Mouse (Mus musculus) forebrain, embryonic 11.5 days (tissue): Measurements from ENCODE around the gene Gprasp1. TPM values are rescaled to one million over a fixed set of nuclear protein-coding genes. Genes with fewer than 3 reads are reported as not detected.

ENCODE experiments used
- ATAC-seq: fragments of 200-750 bp; cut with Nextera tagmentation; replicated peaks from 2 replicates; pipeline ENCODE4 v1.8.0; 2017; ENCODE audit warnings: moderate TSS enrichment; ENCODE audit not compliant: low FRiP score
- DNase-seq: peaks from one replicate; pipeline ENCODE4 v3.0.0-alpha.2; 2017; ENCODE audit warnings: low spot score
- H3K27ac ChIP-seq: fragments of 300-500 bp; sonication (generic); 2 replicates; pipeline ENCODE4 v1.5.1; 2014; ENCODE audit warnings: low read depth, low read length
- H3K27me3 ChIP-seq: fragments of 300-500 bp; sonication (generic); 2 replicates; pipeline ENCODE4 v1.6.1; 2014; ENCODE audit warnings: mild to moderate bottlenecking, low read length, mixed read lengths; ENCODE audit not compliant: control insufficient read depth, insufficient read depth
- H3K36me3 ChIP-seq: fragments of 300-500 bp; sonication (generic); 2 replicates; pipeline ENCODE4 v1.6.1; 2014; ENCODE audit warnings: mild to moderate bottlenecking, low read length, moderate library complexity, mixed read lengths; ENCODE audit not compliant: control insufficient read depth, insufficient read depth
- H3K4me1 ChIP-seq: fragments of 300-500 bp; sonication (generic); replicated peaks from 2 replicates; pipeline ENCODE4 v1.6.1; 2014; ENCODE audit warnings: low read length, mixed read lengths; ENCODE audit not compliant: control insufficient read depth, insufficient read depth
- H3K4me2 ChIP-seq: fragments of 300-500 bp; sonication (generic); 2 replicates; pipeline ENCODE4 v1.6.1; 2014; ENCODE audit warnings: low read depth, mild to moderate bottlenecking, low read length, moderate library complexity, mixed read lengths; ENCODE audit not compliant: severe bottlenecking
- H3K4me3 ChIP-seq: fragments of 300-500 bp; sonication (generic); 2 replicates; pipeline ENCODE4 v1.5.1; 2014; ENCODE audit warnings: low read depth, low read length
- H3K9ac ChIP-seq: fragments of 300-500 bp; sonication (generic); 2 replicates; pipeline ENCODE4 v1.6.1; 2014; ENCODE audit warnings: low read length
- H3K9me3 ChIP-seq: fragments of 300-500 bp; sonication (generic); 2 replicates; pipeline ENCODE4 v1.6.1; 2016; ENCODE audit warnings: low read length, mixed read lengths; ENCODE audit not compliant: control insufficient read depth
- WGBS: fragments of 180-500 bp; shearing (Covaris S2); extraction: QIAGEN DNeasy Blood & Tissue Kit; methylation state at CpG from one replicate; pipeline ENCODE4 v1.1.7; 2014; 5-methylcytosine and 5-hydroxymethylcytosine counted together
- polyA plus RNA-seq: library from polyadenylated mRNA; unstranded; fragments of >200 nt; fragmentation: Nextera tagmentation; extraction: Ambion mirVana; gene quantifications from 2 replicates; pipeline ENCODE4 v1.2.1, GENCODE M21; 2014

The Gprasp1 gene
- polyA plus RNA-seq, result 78.1 and 81.5 TPM in 2 replicates

GRCm38 (mm10) chrX:135742304-135743055, at the start of gene Gprasp1, which contains the start of gene Armcx5:
Gene Gprasp1 (plus strand): TSS chrX:135742733.
Gene Armcx5 (plus strand): TSS chrX:135742733.
- H3K27me3 ChIP-seq, result no peaks in the 10 kb centered on the region
- H3K9ac ChIP-seq, result peak within 1 kb of the TSS; percentile 58
- ATAC-seq, result peak; percentile 98
- H3K4me3 ChIP-seq, result peak within 1 kb of the TSS; percentile 50
- peak; percentile 85 for DNase-seq
- no peaks in the 10 kb centered on the region for H3K36me3 ChIP-seq
- no peaks in the 10 kb centered on the region for H3K4me1 ChIP-seq
- peak within 1 kb of the TSS; percentile 66 for H3K27ac ChIP-seq
- no peaks in the 10 kb centered on the region for H3K9me3 ChIP-seq
- peak within 1 kb of the TSS; percentile 53 for H3K4me2 ChIP-seq
- WGBS, result 22% methylated on average over 48 of the region's 48 CpGs

- 74% methylated on average over 1 of the region's 1 CpGs for WGBS
- DNase-seq, result no peak
- no peak within 1 kb of the TSS for H3K9ac ChIP-seq
These were observed 48.9 kb upstream of the Gprasp1 start, which contains the start of gene Tcp11x2 for GRCm38 (mm10) chrX:135693633-135694032. Gene Tcp11x2 (minus strand): TSS chrX:135693790.

DNA sequence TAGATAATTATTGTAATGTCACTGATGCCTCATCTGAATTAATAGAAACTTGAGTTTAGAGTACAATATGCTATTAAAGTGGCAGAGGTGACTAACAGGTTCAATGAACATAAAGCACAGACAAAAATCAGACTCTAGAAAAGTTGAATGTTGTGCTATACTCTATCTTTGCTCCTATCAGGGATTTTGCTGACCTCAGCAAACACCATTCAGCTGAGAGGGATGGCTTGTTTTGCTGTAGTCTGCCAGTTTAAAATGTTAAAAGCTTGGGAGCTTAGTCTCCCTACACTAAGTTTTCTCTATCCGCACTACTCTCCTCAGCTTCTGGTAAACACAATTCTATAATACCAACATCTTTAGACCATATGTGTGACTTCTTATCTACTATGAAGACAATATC, 39.4 kb upstream of the Gprasp1 start:
- H3K4me3 ChIP-seq, result no peak overlapping the region
- H3K4me1 ChIP-seq, result no peaks in the 10 kb centered on the region
- H3K9me3 ChIP-seq, result no peaks in the 10 kb centered on the region
- no peak overlapping the region for H3K9ac ChIP-seq
- H3K4me2 ChIP-seq, result no peak overlapping the region
- no peak overlapping the region for H3K27ac ChIP-seq
- ATAC-seq (no peak), DNase-seq (no peak)
- 91% methylated on average over 1 of the region's 1 CpGs for WGBS
- H3K36me3 ChIP-seq, result no peaks in the 10 kb centered on the region
- no peaks in the 10 kb centered on the region for H3K27me3 ChIP-seq

More at GRCm38 (mm10) chrX:135693633-135694032, 48.9 kb upstream of the Gprasp1 start, which contains the start of gene Tcp11x2:
- H3K27ac ChIP-seq, result no peak within 1 kb of the TSS
- no peaks in the 10 kb centered on the region for H3K27me3 ChIP-seq
- no peaks in the 10 kb centered on the region for H3K4me1 ChIP-seq
- no peak within 1 kb of the TSS for H3K4me2 ChIP-seq
- ATAC-seq, result no peak
- no peak within 1 kb of the TSS for H3K4me3 ChIP-seq
- no peaks in the 10 kb centered on the region for H3K9me3 ChIP-seq
- H3K36me3 ChIP-seq, result no peaks in the 10 kb centered on the region

- Histone ChIP-seq H3K9me3 (no peaks in the 10 kb centered on the region), H3K4me3 (no peak overlapping the region), H3K27ac (no peak overlapping the region), H3K36me3 (no peaks in the 10 kb centered on the region), H3K4me1 (no peaks in the 10 kb centered on the region), H3K27me3 (no peaks in the 10 kb centered on the region), H3K4me2 (no peak overlapping the region), H3K9ac (no peak overlapping the region)
- DNase-seq (no peak), ATAC-seq (no peak)
- 62% methylated on average over 2 of the region's 2 CpGs for WGBS
These were observed 38.2 kb upstream of the Gprasp1 start for GRCm38 (mm10) chrX:135704349-135704748.

GRCm38 (mm10) chrX:135712845-135713244, 29.7 kb upstream of the Gprasp1 start:
- H3K4me2 ChIP-seq, result no peak overlapping the region
- no peaks in the 10 kb centered on the region for H3K27me3 ChIP-seq
- no peak overlapping the region for H3K4me3 ChIP-seq
- H3K9ac ChIP-seq, result no peak overlapping the region
- H3K36me3 ChIP-seq, result no peaks in the 10 kb centered on the region
- ATAC-seq (no peak), DNase-seq (no peak)
- WGBS, result 92% methylated on average over 2 of the region's 2 CpGs
- no peaks in the 10 kb centered on the region for H3K4me1 ChIP-seq
- H3K27ac ChIP-seq, result no peak overlapping the region
- no peaks in the 10 kb centered on the region for H3K9me3 ChIP-seq

GRCm38 (mm10) chrX:135725161-135725560, 17.4 kb upstream of the Gprasp1 start, which contains the start of gene Tmsb15a:
Gene Tmsb15a (minus strand): TSS chrX:135725261.
- DNase-seq (no peak), ATAC-seq (no peak)
- Histone ChIP-seq H3K9me3 (no peaks in the 10 kb centered on the region), H3K27ac (no peak within 1 kb of the TSS), H3K4me2 (no peak within 1 kb of the TSS), H3K4me3 (no peak within 1 kb of the TSS), H3K9ac (no peak within 1 kb of the TSS), H3K36me3 (no peaks in the 10 kb centered on the region), H3K4me1 (no peaks in the 10 kb centered on the region), H3K27me3 (no peaks in the 10 kb centered on the region)
- 86% methylated on average over 10 of the region's 10 CpGs for WGBS

DNA sequence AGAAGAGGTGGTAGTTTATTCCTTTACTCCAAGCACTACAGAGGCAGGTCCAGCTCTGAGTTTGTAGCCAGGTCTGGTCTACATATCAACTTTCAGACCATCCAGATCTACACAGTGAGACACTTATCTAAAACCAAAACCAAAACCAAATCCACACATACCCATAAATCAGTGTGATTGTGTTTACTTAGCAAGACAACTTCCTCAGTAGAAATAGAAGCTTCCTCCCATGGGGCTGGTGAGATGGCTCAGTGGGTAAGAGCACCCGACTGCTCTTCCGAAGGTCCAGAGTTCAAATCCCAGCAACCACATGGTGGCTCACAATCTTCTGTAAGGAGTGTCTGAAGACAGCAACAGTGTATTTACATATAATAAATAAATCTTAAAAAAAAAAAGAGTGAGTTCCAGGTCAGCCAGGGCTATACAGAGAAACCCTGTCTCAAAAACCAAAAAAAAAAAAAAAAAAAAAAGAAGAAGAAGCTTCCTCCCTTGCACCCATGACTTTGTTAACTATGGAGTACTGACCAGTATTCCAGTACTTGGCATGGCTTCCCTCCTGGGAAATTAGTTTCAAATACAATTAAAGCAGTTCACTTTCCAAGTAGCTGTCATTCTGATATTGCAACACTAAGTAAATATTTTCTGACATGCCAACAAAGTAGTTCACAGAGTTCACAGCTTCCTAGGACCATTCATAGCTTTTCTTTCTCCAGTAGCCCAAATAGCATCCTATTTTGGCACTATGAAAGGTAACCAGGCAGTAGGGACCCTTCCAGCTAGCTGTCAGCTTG, 3.6 kb upstream of the Gprasp1 start:
- DNase-seq (no peak), ATAC-seq (no peak)
- Histone ChIP-seq H3K9ac (no peak overlapping the region), H3K4me3 (no peak overlapping the region), H3K27ac (no peak overlapping the region), H3K4me1 (no peaks in the 10 kb centered on the region), H3K9me3 (no peaks in the 10 kb centered on the region), H3K36me3 (no peaks in the 10 kb centered on the region), H3K4me2 (no peak overlapping the region), H3K27me3 (no peaks in the 10 kb centered on the region)
- WGBS, result 96% methylated on average over 2 of the region's 2 CpGs

- DNase-seq (no peak), ATAC-seq (0 out of 2 replicates have a peak, but pooled peaks have one; percentile 12)
- Histone ChIP-seq H3K9me3 (no peaks in the 10 kb centered on the region), H3K4me1 (no peaks in the 10 kb centered on the region), H3K4me3 (peak overlapping the region; percentile 50), H3K36me3 (no peaks in the 10 kb centered on the region), H3K27ac (no peak overlapping the region), H3K4me2 (peak overlapping the region; percentile 53), H3K9ac (peak overlapping the region; percentile 58), H3K27me3 (no peaks in the 10 kb centered on the region)
- WGBS, result 19% methylated on average over 7 of the region's 7 CpGs
These were observed 473 bp downstream of the Gprasp1 start for GRCm38 (mm10) chrX:135743056-135743355.
